Mouse (Mus musculus) heart, postnatal 25 days (tissue): ENCODE data around the gene Pgd. TPM values are rescaled to one million over a fixed set of nuclear protein-coding genes. Genes with fewer than 3 reads are reported as not detected.
A peak's percentile ranks its signal among the peaks of the same experiment; 100 is the strongest.
"Not testable (repeated sequence)": the region's sequence is repeated elsewhere in the genome, so short reads cannot be mapped to it uniquely, and the experiment has no call there.

Source experiments
- DNase-seq: peaks from one replicate; pipeline ENCODE4 v3.0.0; 2022; ENCODE audit warnings: low spot score
- intact Hi-C: fragments of 180-260 bp; cut with DNase I; formaldehyde crosslinking; loops from one replicate; pipeline ENCODE4 v1.15.1; 2025
- total RNA-seq, 2 experiments: library from RNA; stranded (reverse); gene quantifications; 2 replicates each; pipeline ENCODE4 v1.2.3; 2021

Gene Pgd
- total RNA-seq, 2 experiments from 2014 or later = 39.9 TPM

- DNase-seq = peak; percentile 27
- intact Hi-C loops = no loop called here
Observed at GRCm38 (mm10) chr4:149171581-149171981, 5.0 kb upstream of the Pgd start.

GRCm38 (mm10) chr4:149170394-149170931 is 3.9 kb upstream of the Pgd start:
- no peak for DNase-seq
- intact Hi-C loops = no loop called here

GRCm38 (mm10) chr4:149169926-149170325 is 3.4 kb upstream of the Pgd start:
- DNase-seq, intact Hi-C loops: not testable (repeated sequence)

GRCm38 (mm10) chr4:149168016-149168415 is 1.4 kb upstream of the Pgd start:
- DNase-seq = no peak
- intact Hi-C loops = no loop called here

GRCm38 (mm10) chr4:149166957-149167611 is 513 bp upstream of the Pgd start:
- intact Hi-C loops = no loop called here
- DNase-seq = no peak

- intact Hi-C loops = no loop called here
- DNase-seq = no peak
Observed at GRCm38 (mm10) chr4:149164150-149164549, 2.4 kb downstream of the Pgd start.

- DNase-seq = no peak
- intact Hi-C loops = no loop called here
Observed at GRCm38 (mm10) chr4:149163196-149163595, 3.4 kb downstream of the Pgd start.

- intact Hi-C loops = loop anchor here (2.0 kb wide), 1 partner anchor 22 kb away; no protein-coding TSS in a partner anchor
- no peak for DNase-seq
Observed at GRCm38 (mm10) chr4:149161166-149161565, 5.4 kb downstream of the Pgd start.

- DNase-seq = no peak
- intact Hi-C loops = loop anchor here (2.0 to 10.0 kb wide), 2 partner anchors 23 to 455 kb away; no protein-coding TSS in a partner anchor
Observed at GRCm38 (mm10) chr4:149159891-149160290, 6.7 kb downstream of the Pgd start.

- intact Hi-C loops = loop anchor here (10.0 kb wide), 1 partner anchor 456 kb away; no protein-coding TSS in a partner anchor
- DNase-seq = no peak
Observed at GRCm38 (mm10) chr4:149159203-149159602, 7.4 kb downstream of the Pgd start.

- no peak for DNase-seq
- intact Hi-C loops = loop anchor here (10.0 kb wide), 1 partner anchor 457 kb away; no protein-coding TSS in a partner anchor
Observed at GRCm38 (mm10) chr4:149157415-149157973, 9.1 kb downstream of the Pgd start.

GRCm38 (mm10) chr4:149155711-149156110 is 10.9 kb downstream of the Pgd start:
- no peak for DNase-seq
- intact Hi-C loops = loop anchor here (10.0 kb wide), 1 partner anchor 459 kb away; no protein-coding TSS in a partner anchor

GRCm38 (mm10) chr4:149154859-149155258 is 11.7 kb downstream of the Pgd start:
- no peak for DNase-seq
- intact Hi-C loops = loop anchor here (10.0 kb wide), 1 partner anchor 460 kb away; no protein-coding TSS in a partner anchor

- intact Hi-C loops = loop anchor here (10.0 kb wide), 1 partner anchor 464 kb away; no protein-coding TSS in a partner anchor
- no peak for DNase-seq
Observed at GRCm38 (mm10) chr4:149150721-149151120, 15.8 kb downstream of the Pgd start.

- no peak for DNase-seq
- intact Hi-C loops = loop anchor here (10.0 kb wide), 1 partner anchor 465 kb away; no protein-coding TSS in a partner anchor
Observed at GRCm38 (mm10) chr4:149150256-149150655, 16.3 kb downstream of the Pgd start.

- no peak for DNase-seq
- intact Hi-C loops = loop anchor here (10.0 kb wide), 1 partner anchor 465 kb away; no protein-coding TSS in a partner anchor
Observed at GRCm38 (mm10) chr4:149149611-149150010, 17.0 kb downstream of the Pgd start.

GRCm38 (mm10) chr4:149149196-149149595 is 17.4 kb downstream of the Pgd start:
- DNase-seq = no peak
- intact Hi-C loops = no loop called here

GRCm38 (mm10) chr4:149148084-149148483 is 18.5 kb downstream of the Pgd start:
- intact Hi-C loops = no loop called here
- no peak for DNase-seq

- intact Hi-C loops = no loop called here
- DNase-seq = no peak
Observed at GRCm38 (mm10) chr4:149147528-149147927, 19.0 kb downstream of the Pgd start.

GRCm38 (mm10) chr4:149145151-149145550 is 21.4 kb downstream of the Pgd start:
- intact Hi-C loops = no loop called here
- DNase-seq = no peak

GRCm38 (mm10) chr4:149144459-149144858 is 22.1 kb downstream of the Pgd start:
- peak; percentile 53 for DNase-seq
- intact Hi-C loops = loop anchor here (1.0 kb wide), 1 partner anchor 39 kb away; no protein-coding TSS in a partner anchor
